Mouse (Mus musculus) bone marrow, adult 2 months (tissue): Measurements from ENCODE around the gene Coasy.

Source experiments
- CTCF ChIP-seq: fragments of 200-500 bp; IDR thresholded peaks from 2 replicates; pipeline ENCODE4 v1.5.1; 2011; ENCODE audit warnings: low read length, control low read depth; ENCODE audit not compliant: control insufficient read depth, insufficient read depth
- POLR2A ChIP-seq: fragments of 200-500 bp; IDR thresholded peaks from 2 replicates; pipeline ENCODE4 v1.6.1; 2011; ENCODE audit warnings: low read depth, mild to moderate bottlenecking, control low read depth, low read length, borderline replicate concordance; ENCODE audit not compliant: control insufficient read depth

DNA sequence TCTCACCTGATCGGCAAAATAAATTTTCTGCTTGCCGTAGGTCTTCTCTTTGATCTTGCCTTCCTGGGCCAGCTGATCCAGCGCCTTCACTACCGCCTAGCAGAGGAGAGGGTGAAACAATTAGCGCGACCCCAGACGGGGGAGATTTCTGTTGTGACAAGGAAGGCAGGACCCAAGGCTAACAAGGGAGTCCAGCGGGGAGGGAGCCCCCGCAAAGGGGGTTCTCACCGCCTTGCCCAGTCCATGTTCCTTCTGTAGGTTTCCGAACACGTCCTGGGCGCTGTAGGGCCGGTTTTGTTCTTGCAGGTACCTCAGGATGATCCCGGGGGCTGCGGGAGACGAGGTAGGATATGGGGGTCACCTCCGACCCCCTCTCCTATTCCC is 12.6 kb downstream of the Coasy start:
- TF ChIP-seq CTCF (no peak), POLR2A (no peak)
